Mouse (Mus musculus) brown adipose tissue, adult 24 weeks (tissue): ENCODE results near the gene Sort1. TPM values are rescaled to one million over a fixed set of nuclear protein-coding genes. Genes with fewer than 3 reads are reported as not detected.
"Not testable (repeated sequence)": the region's sequence is repeated elsewhere in the genome, so short reads cannot be mapped to it uniquely, and the experiment has no call there.

Experiments
- H3K27ac ChIP-seq: fragments of 200-500 bp; replicated peaks from 2 replicates; pipeline ENCODE4 v1.5.1; 2012; ENCODE audit warnings: low read depth, mild to moderate bottlenecking, low read length
- H3K4me1 ChIP-seq: fragments of 200-500 bp; 2 replicates; pipeline ENCODE4 v1.6.1; 2012; ENCODE audit warnings: low read length, mixed read lengths; ENCODE audit not compliant: control insufficient read depth, insufficient read depth, insufficient read length
- H3K4me3 ChIP-seq: fragments of 200-500 bp; 2 replicates; pipeline ENCODE4 v1.5.1; 2012; ENCODE audit warnings: low read depth, mild to moderate bottlenecking, low read length, moderate library complexity; ENCODE audit not compliant: insufficient read depth
- polyA plus RNA-seq: library from polyadenylated mRNA; stranded (reverse); fragments of >200 nt; gene quantifications from 2 replicates; pipeline ENCODE4 v1.2.4, GENCODE M21; 2012; ENCODE audit not compliant: missing spikeins, insufficient read depth, insufficient read length

Sort1 gene
- 53.0 and 68.1 TPM in 2 replicates for polyA plus RNA-seq

DNA sequence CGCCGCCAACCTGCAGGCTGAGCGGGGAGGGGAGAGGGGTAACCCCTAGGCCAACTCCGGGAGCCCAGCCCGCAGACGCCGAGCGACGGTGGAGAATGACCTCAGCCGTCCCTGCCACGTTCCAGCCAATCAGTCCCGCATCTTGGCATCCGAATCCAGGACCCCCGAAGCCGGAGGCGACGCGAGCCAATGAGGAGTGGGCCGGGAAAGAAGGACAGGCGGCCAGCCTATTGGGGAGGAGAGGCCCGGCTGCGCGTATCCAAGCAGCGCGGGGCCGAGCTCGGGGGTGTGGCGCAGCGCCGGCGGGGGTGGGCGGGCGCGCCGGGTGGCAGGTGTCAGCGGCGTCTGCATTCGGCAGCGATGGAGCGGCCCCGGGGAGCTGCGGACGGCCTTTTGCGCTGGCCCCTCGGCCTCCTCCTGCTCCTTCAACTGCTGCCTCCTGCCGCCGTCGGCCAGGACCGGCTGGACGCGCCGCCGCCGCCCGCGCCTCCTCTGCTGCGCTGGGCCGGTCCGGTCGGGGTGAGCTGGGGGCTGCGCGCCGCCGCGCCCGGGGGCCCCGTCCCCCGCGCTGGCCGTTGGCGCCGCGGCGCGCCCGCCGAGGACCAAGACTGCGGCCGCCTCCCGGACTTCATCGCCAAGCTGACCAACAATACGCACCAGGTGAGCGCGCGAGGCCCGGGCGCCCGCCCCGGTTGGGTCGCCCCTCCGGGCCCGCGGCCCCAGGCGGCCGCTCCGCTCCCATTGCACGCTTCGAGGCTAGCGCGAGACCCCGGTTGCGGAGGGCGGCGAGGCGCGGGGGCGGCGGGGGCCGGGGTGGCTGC, at the start of gene Sort1:
Gene Sort1 (plus strand): TSS at position 302 of the 821 bp plus-strand sequence.
- Histone ChIP-seq H3K27ac (peak within 1 kb of the TSS; percentile 37), H3K4me1 (peaks cover 19% of the 10 kb centered on the region)

GRCm38 (mm10) chr3:108237474-108238102, 46.3 kb upstream of the Sort1 start:
- H3K27ac ChIP-seq, H3K4me1 ChIP-seq, H3K4me3 ChIP-seq: not testable (repeated sequence)

More for the DNA sequence above, at the start of gene Sort1:
- H3K4me3 ChIP-seq = peak within 1 kb of the TSS; percentile 61

- Histone ChIP-seq H3K4me3 (no peak overlapping the region), H3K27ac (no peak overlapping the region), H3K4me1 (no peaks in the 10 kb centered on the region)
Observed at GRCm38 (mm10) chr3:108241243-108241839, 42.5 kb upstream of the Sort1 start.

GRCm38 (mm10) chr3:108246857-108247256, 37.0 kb upstream of the Sort1 start:
- H3K4me3 ChIP-seq = no peak overlapping the region
- H3K27ac ChIP-seq = no peak overlapping the region
- H3K4me1 ChIP-seq = no peaks in the 10 kb centered on the region

- Histone ChIP-seq H3K27ac (peak within 1 kb of the TSS; percentile 46), H3K4me3 (peak within 1 kb of the TSS; percentile 84), H3K4me1 (peaks cover 5% of the 10 kb centered on the region)
Observed at GRCm38 (mm10) chr3:108256719-108257637, 26.9 kb upstream of the Sort1 start, which contains the start of gene Psma5. Psma5 (plus strand) TSS chr3:108256926.

DNA sequence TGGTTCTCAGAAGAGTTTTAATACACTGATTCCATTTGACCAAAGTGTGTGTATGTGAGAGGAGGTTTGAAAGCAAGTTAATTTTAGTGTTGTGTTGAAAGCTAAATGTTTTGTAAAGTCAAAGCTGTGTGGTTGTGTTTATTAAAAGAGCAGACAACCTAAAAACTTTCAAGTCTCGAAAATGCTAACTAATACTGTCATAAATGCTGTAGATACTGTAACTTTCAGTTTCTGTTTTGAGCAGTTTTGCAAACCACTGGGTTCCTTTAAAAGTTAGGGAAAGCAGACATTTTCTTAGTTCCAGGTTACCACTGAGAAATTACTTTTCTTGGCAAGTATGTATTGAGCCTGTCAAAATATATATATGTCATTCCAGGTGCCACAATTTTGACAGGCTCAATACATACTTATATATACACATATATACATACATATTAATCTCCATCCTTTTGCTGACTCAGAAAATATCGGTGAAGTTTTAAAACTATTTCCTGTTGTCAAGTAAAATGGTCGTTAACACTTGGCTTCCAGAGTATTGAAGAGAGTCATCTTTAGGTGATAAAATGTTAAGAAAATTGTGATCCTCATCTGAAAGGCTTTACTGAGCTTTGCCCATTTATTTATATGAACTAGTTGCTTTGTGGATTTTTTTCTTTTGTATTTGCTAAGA, 25.9 kb upstream of the Sort1 start:
- Histone ChIP-seq H3K4me1 (peaks cover 5% of the 10 kb centered on the region), H3K4me3 (peak overlapping the region; percentile 84), H3K27ac (peak overlapping the region; percentile 46; the same call in 1 of the 2 replicates)

GRCm38 (mm10) chr3:108259319-108259718, 24.6 kb upstream of the Sort1 start:
- no peak overlapping the region for H3K27ac ChIP-seq
- peaks cover 5% of the 10 kb centered on the region for H3K4me1 ChIP-seq
- no peak overlapping the region for H3K4me3 ChIP-seq

GRCm38 (mm10) chr3:108279495-108279894, 4.4 kb upstream of the Sort1 start:
- not testable (repeated sequence) for H3K27ac ChIP-seq, H3K4me3 ChIP-seq, H3K4me1 ChIP-seq

GRCm38 (mm10) chr3:108282401-108283240, 1.3 kb upstream of the Sort1 start:
- no peak overlapping the region for H3K4me3 ChIP-seq
- peaks cover 10% of the 10 kb centered on the region for H3K4me1 ChIP-seq
- H3K27ac ChIP-seq = no peak overlapping the region

DNA sequence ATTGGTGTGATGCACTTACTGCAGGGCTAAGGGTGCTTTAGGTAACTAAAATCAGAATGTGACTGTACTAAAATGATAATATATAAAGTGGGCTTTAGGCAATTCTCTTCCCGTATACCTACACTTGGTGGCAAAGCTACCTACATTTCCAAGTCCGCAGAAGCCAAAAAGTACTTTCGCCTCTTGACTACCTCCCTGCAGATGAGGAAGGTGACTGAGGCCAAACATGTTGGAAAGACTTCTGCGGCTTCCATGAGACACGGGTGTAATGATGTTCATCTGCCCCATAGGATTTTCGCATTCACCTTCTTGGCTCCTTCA, 681 bp upstream of the Sort1 start:
- H3K4me1 ChIP-seq = peaks cover 15% of the 10 kb centered on the region
- H3K4me3 ChIP-seq = peak overlapping the region; percentile 61
- no peak overlapping the region for H3K27ac ChIP-seq

DNA sequence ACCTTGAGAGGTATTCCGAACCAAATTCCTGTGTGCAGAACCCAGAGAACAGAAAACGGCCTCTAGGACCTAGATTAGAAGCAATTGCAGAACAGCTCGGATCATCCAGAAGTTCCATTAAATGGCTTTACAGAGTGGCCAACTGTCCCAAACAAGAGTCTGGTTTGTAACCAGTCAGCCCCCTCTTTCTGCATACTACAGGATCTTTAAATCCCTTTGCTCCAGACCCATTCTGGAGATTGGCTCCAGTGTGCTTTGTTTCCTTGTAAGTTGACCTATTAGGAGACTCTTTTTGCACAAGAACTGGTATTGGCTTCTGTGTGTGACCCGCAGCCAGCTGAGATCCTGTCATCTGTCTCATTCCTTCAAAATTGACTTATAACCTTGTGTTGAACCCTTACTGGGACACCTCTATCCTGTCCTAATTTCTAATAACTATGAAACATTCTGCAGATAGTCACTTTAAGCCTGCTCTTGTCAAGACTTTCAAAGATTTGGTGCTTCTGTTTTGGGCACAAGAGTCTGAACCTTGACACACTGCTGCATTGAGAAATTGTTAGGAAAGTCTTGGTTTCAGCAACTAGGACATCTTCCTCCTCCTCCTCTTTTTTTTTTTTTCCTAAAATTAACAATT, 1.3 kb downstream of the Sort1 start:
- peaks cover 23% of the 10 kb centered on the region for H3K4me1 ChIP-seq
- H3K27ac ChIP-seq = peak overlapping the region; percentile 37
- H3K4me3 ChIP-seq = peak overlapping the region; percentile 46

DNA sequence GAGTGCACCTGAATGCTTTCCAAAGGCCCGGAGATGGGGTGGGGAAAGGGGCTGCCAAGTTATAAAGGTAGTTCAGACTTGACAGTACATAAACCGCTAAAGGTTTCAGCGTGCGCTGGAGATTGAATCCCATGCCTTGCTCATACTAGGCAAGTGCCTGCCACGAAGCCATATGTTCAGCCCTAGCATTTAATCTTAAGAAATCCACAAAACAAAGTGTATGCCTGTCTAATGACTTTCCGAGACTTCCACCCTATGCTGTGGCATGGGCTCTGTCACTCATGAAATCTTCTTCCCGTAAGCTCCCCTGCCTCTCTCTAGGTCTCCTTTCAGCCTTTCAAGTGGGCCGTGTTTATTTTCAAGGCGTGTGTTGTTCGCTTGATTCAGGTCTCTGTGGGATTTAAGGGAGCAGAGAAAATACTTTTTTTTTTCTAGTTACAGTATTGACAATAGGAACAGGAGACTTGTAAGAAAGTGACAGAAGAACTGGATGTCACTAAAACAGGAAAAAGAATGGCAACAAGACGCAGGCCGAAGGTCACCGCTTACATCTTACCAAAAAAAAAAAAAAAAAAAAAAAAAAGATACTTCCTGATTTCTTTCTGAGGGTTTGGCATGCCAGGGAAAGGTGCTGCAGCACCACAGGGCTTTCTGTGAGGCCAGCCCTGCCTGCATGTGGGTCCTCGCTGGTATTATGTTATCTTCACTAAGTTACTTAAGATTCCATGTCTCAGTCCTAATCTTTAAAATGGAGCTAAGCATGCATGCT, 3.0 kb downstream of the Sort1 start:
- Histone ChIP-seq H3K4me1 (peaks cover 31% of the 10 kb centered on the region), H3K4me3 (no peak overlapping the region), H3K27ac (peak overlapping the region; percentile 79)
